Mouse (Mus musculus) testis, adult 2 months (tissue): ENCODE results near the gene Chn2.

Source experiments
- CTCF ChIP-seq: fragments of 200-500 bp; IDR thresholded peaks from 2 replicates; pipeline ENCODE4 v1.5.1; 2012; ENCODE audit warnings: low read depth, mild to moderate bottlenecking, inconsistent platforms, low read length, moderate library complexity; ENCODE audit not compliant: control insufficient read depth, insufficient read depth, insufficient replicate concordance
- POLR2A ChIP-seq: fragments of 200-500 bp; IDR thresholded peaks from 2 replicates; pipeline ENCODE4 v1.6.1; 2012; ENCODE audit warnings: low read depth, mild to moderate bottlenecking, inconsistent platforms, low read length, moderate library complexity; ENCODE audit not compliant: control insufficient read depth

GRCm38 (mm10) chr6:54170286-54170894 lies 131.0 kb downstream of the Chn2 start:
- TF ChIP-seq POLR2A (no peak), CTCF (no peak)
